In genomic region chr1:190808766-190809221, GRCm38 (mm10) we compare ENCODE assay signal across 11 mouse cellular contexts.
DNase-seq lines count a peak whose midpoint lies in the region; ATAC-seq lines count a peak whose summit lies in the region.
"Had no signal": no experiment of that assay in that cellular context is flagged by ENCODE, and none has a peak within 500 bp of the region (broad histone marks: within the 10 kb centered on the region; RNA-seq: fewer than 3 reads in every experiment).

No protein-coding gene starts in this region.

- 10% methylated on average over 19 of the region's 19 CpGs for WGBS in hindbrain, embryonic 11.5 days

- no peak overlapping the region for H3K4me3 ChIP-seq in hindbrain, embryonic 11.5 days (ENCODE audit: low read depth, low read length)

- H3K27me3 ChIP-seq in hindbrain, embryonic 11.5 days (ENCODE audit: control insufficient read depth, insufficient read depth, low read length), result no peaks in the 10 kb centered on the region
- H3K27me3 ChIP-seq: Patski had no signal

- peaks cover 3% of the 10 kb centered on the region for H3K4me1 ChIP-seq in hindbrain, embryonic 11.5 days (replicated peaks; ENCODE audit: control insufficient read depth, insufficient read depth, low read length)

- ATAC-seq in hindbrain, embryonic 11.5 days (ENCODE audit: low FRiP score), result peak; percentile 72; the same call in 1 of the 2 replicates
- ATAC-seq: Patski had no signal

- intact Hi-C loops in heart, postnatal 25 days (cut with DNase I), result no loop called here

- H3K36me3 ChIP-seq in hindbrain, embryonic 11.5 days (ENCODE audit: control insufficient read depth, insufficient read depth, low read length), result no peaks in the 10 kb centered on the region

- no peaks in the 10 kb centered on the region for H3K9me3 ChIP-seq in hindbrain, embryonic 11.5 days (ENCODE audit: control insufficient read depth, low read length)

- no peak overlapping the region for H3K27ac ChIP-seq in hindbrain, embryonic 11.5 days (ENCODE audit: low read depth, low read length)

- DNase-seq in adrenal gland, adult 2 months, result peak; percentile 32
- no peak for DNase-seq in adrenal gland, adult 8-10 months
- peak; percentile 56 for DNase-seq in embryo, embryonic 10.5 days (ENCODE audit: low spot score)
- peak; percentile 57 for DNase-seq in hindbrain, embryonic 11.5 days (ENCODE audit: low spot score)
- peak; percentile 33 for DNase-seq in neural tube, embryonic 10.5 days (ENCODE audit: extremely low spot score, low spot score)
- DNase-seq in heart, adult 9 months (ENCODE audit: low spot score in 2 of 2), result no peak
- no peak for DNase-seq in heart, postnatal 25 days (ENCODE audit: low spot score)
- DNase-seq in thymus, postnatal 25 days, result no peak
- DNase-seq: kidney, adult 8-10 months had no signal

- no peak overlapping the region for H3K9ac ChIP-seq in hindbrain, embryonic 11.5 days (ENCODE audit: low read depth, low read length)

- peak overlapping the region; percentile 8; the same call in 1 of the 2 replicates for H3K4me2 ChIP-seq in hindbrain, embryonic 11.5 days (replicated peaks; ENCODE audit: low read depth, low read length)
- H3K4me2 ChIP-seq: heart, embryonic 11.5 days had no signal

Comparison
In these comparisons a context has a peak if more than half of its experiments do, and no peak if none do; other contexts are left out.
1. DNase-seq: peak in adrenal gland, adult 2 months (single experiment), embryo, embryonic 10.5 days (single experiment), hindbrain, embryonic 11.5 days (single experiment) and neural tube, embryonic 10.5 days (single experiment); none in adrenal gland, adult 8-10 months (single experiment), heart, adult 9 months (0 of 2), heart, postnatal 25 days (single experiment) and thymus, postnatal 25 days (single experiment).